Mouse (Mus musculus) forebrain, embryonic 10.5 days (tissue): ENCODE measurements at regions not wholly inside any gene's neighbourhood (a gene's known extent, or its start where the extent isn't known, plus 50 kb on each side); places are given as distances from the start of the nearest gene placed in this dataset.
A peak's percentile ranks its signal among the peaks of the same experiment; 100 is the strongest.

Experiments used
- DNase-seq: peaks from one replicate; pipeline ENCODE4 v3.0.0-alpha.2; 2017; ENCODE audit warnings: low spot score; ENCODE audit errors: extremely low spot score
- H3K27ac ChIP-seq: fragments of 300-500 bp; sonication (generic); 2 replicates; pipeline ENCODE4 v1.5.1; 2016; ENCODE audit warnings: mild to moderate bottlenecking
- H3K27me3 ChIP-seq: fragments of 300-500 bp; sonication (generic); 2 replicates; pipeline ENCODE4 v1.6.1; 2016; ENCODE audit warnings: mild to moderate bottlenecking; ENCODE audit not compliant: poor library complexity, severe bottlenecking
- H3K36me3 ChIP-seq: fragments of 300-500 bp; sonication (generic); replicated peaks from 2 replicates; pipeline ENCODE4 v1.6.1; 2016; ENCODE audit warnings: mild to moderate bottlenecking, moderate library complexity
- H3K4me1 ChIP-seq: fragments of 300-500 bp; sonication (generic); 2 replicates; pipeline ENCODE4 v1.6.1; 2016
- H3K4me3 ChIP-seq: fragments of 300-500 bp; sonication (generic); 2 replicates; pipeline ENCODE4 v1.5.1; 2016; ENCODE audit warnings: mild to moderate bottlenecking, moderate library complexity
- H3K9me3 ChIP-seq: fragments of 300-500 bp; sonication (generic); 2 replicates; pipeline ENCODE4 v1.6.1; 2016; ENCODE audit warnings: mild to moderate bottlenecking, moderate library complexity
- whole genome bisulfite sequencing: fragments of 180-500 bp; shearing (Covaris S2); methylation state at CpG from one replicate; pipeline ENCODE4 v1.1.7; 2016; 5-methylcytosine and 5-hydroxymethylcytosine counted together

DNA sequence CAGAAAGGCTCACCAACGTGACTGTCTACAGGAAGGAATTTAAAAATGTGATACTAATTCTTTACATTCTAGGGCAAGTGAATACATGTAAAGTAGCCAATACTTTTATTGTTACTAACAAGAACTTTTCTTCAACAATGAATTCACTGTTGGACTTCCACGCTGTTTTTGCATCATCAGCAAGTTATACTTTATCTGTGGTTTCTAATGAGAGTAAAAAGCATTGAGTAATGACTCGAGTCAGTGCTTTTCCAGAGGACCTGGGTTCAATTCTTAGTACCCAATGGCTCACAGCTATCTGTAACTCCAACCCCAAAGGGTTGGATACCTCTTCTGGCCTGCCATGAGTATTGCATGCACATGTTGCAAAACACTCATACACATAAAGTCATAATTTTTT is 270.3 kb upstream of the Tmem161b start:
- Histone ChIP-seq H3K27me3 (no peaks in the 10 kb centered on the region), H3K27ac (no peak overlapping the region), H3K4me1 (peaks cover 8% of the 10 kb centered on the region), H3K4me3 (no peak overlapping the region), H3K9me3 (no peaks in the 10 kb centered on the region), H3K36me3 (no peaks in the 10 kb centered on the region)
- DNase-seq, result no peak
- WGBS, result 90% methylated on average over 3 of the region's 3 CpGs

GRCm38 (mm10) chr13:83952353-83952752 is 269.7 kb upstream of the Tmem161b start:
- H3K27me3 ChIP-seq, result no peaks in the 10 kb centered on the region
- H3K27ac ChIP-seq, result no peak overlapping the region
- no peak for DNase-seq
- no peaks in the 10 kb centered on the region for H3K36me3 ChIP-seq
- H3K9me3 ChIP-seq, result no peaks in the 10 kb centered on the region
- peaks cover 4% of the 10 kb centered on the region; the same call in 1 of the 2 replicates for H3K4me1 ChIP-seq
- no peak overlapping the region for H3K4me3 ChIP-seq
- WGBS, result 85% methylated on average over 4 of the region's 4 CpGs

DNA sequence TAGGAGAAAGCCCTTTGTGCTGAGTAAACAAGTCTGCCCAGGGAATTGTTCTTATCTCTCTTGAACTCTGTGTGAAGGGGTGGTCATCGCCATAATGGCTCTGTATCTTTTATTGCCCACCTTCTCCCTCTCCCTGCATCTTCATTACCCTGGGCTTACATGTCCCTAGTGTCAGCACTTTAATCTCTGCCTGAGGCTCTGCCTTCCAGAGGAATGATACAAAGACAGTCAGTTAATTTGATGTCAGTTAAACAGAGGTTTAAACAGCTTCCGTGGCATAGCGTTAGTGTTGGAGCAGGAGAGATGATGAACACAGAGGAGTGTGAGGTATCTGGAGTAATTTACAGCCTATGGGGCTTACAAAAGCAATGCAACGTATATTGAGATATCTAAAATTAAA is 269.2 kb upstream of the Tmem161b start:
- Histone ChIP-seq H3K4me3 (no peak overlapping the region), H3K9me3 (no peaks in the 10 kb centered on the region), H3K36me3 (no peaks in the 10 kb centered on the region), H3K27me3 (no peaks in the 10 kb centered on the region), H3K27ac (0 out of 2 replicates have a peak overlapping the region, but pooled peaks have one; percentile 12), H3K4me1 (peaks cover 4% of the 10 kb centered on the region; the same call in 1 of the 2 replicates)
- no peak for DNase-seq
- 69% methylated on average over 4 of the region's 4 CpGs for WGBS

GRCm38 (mm10) chr13:83955701-83956100 is 266.4 kb upstream of the Tmem161b start:
- H3K4me1 ChIP-seq, result peaks cover 4% of the 10 kb centered on the region; the same call in 1 of the 2 replicates
- H3K27me3 ChIP-seq, result no peaks in the 10 kb centered on the region
- no peak overlapping the region for H3K4me3 ChIP-seq
- no peaks in the 10 kb centered on the region for H3K36me3 ChIP-seq
- WGBS, result 85% methylated on average over 5 of the region's 5 CpGs
- peaks cover 12% of the 10 kb centered on the region for H3K9me3 ChIP-seq
- H3K27ac ChIP-seq, result no peak overlapping the region
- no peak for DNase-seq

DNA sequence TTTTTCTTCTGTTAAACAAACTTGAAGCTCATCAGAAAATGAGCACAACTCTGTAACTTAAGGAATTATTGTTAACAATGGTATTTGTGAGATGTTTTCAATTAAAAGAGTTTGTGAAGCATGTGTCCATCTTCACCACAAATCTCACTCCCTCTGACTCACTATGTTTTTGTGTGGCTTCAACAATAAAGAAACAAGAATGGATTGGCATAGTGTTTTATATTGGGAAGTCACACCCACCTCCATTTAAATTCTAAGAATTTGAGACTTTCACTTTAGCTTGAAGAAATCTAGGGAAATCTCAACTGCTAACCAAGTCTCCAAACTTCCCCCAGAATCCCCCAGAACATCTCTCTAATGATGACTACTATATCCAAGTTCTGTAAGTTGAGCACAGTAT is 243.6 kb upstream of the Tmem161b start:
- DNase-seq, result no peak
- H3K27me3 ChIP-seq, result no peaks in the 10 kb centered on the region
- H3K36me3 ChIP-seq, result no peaks in the 10 kb centered on the region
- no peak overlapping the region for H3K27ac ChIP-seq
- no peak overlapping the region for H3K4me3 ChIP-seq
- H3K9me3 ChIP-seq, result no peaks in the 10 kb centered on the region
- H3K4me1 ChIP-seq, result peaks cover 9% of the 10 kb centered on the region

- Histone ChIP-seq H3K4me1 (peaks cover 14% of the 10 kb centered on the region), H3K27me3 (no peaks in the 10 kb centered on the region), H3K4me3 (no peak overlapping the region), H3K9me3 (no peaks in the 10 kb centered on the region), H3K27ac (no peak overlapping the region), H3K36me3 (no peaks in the 10 kb centered on the region)
- DNase-seq, result no peak
Observed at GRCm38 (mm10) chr13:83979535-83979934, 242.6 kb upstream of the Tmem161b start.

- peaks cover 31% of the 10 kb centered on the region for H3K4me1 ChIP-seq
- H3K27ac ChIP-seq, result peak overlapping the region; percentile 62; the same call in 1 of the 2 replicates
- H3K36me3 ChIP-seq, result no peaks in the 10 kb centered on the region
- no peak overlapping the region for H3K4me3 ChIP-seq
- DNase-seq, result no peak
- no peaks in the 10 kb centered on the region for H3K9me3 ChIP-seq
- 85% methylated on average over 10 of the region's 10 CpGs for WGBS
- no peaks in the 10 kb centered on the region for H3K27me3 ChIP-seq
Observed at GRCm38 (mm10) chr13:83984651-83985331, 237.3 kb upstream of the Tmem161b start.

GRCm38 (mm10) chr13:83987746-83988423 is 234.2 kb upstream of the Tmem161b start:
- peaks cover 28% of the 10 kb centered on the region for H3K4me1 ChIP-seq
- H3K36me3 ChIP-seq, result no peaks in the 10 kb centered on the region
- DNase-seq, result no peak
- H3K4me3 ChIP-seq, result no peak overlapping the region
- no peaks in the 10 kb centered on the region for H3K27me3 ChIP-seq
- no peaks in the 10 kb centered on the region for H3K9me3 ChIP-seq
- 84% methylated on average over 11 of the region's 11 CpGs for WGBS
- H3K27ac ChIP-seq, result peak overlapping the region; percentile 40; the same call in 1 of the 2 replicates

GRCm38 (mm10) chr13:83988517-83988916 is 233.6 kb upstream of the Tmem161b start:
- Histone ChIP-seq H3K9me3 (no peaks in the 10 kb centered on the region), H3K4me1 (peaks cover 28% of the 10 kb centered on the region), H3K27ac (peak overlapping the region; percentile 40; the same call in 1 of the 2 replicates)

GRCm38 (mm10) chr13:83997599-83998369 is 224.3 kb upstream of the Tmem161b start:
- DNase-seq, result no peak
- WGBS, result 58% methylated on average over 12 of the region's 12 CpGs
- peak overlapping the region; percentile 75 for H3K27ac ChIP-seq

More at GRCm38 (mm10) chr13:83988517-83988916, 233.6 kb upstream of the Tmem161b start:
- H3K36me3 ChIP-seq, result no peaks in the 10 kb centered on the region
- DNase-seq, result no peak
- no peak overlapping the region for H3K4me3 ChIP-seq
- H3K27me3 ChIP-seq, result no peaks in the 10 kb centered on the region
- WGBS, result 75% methylated on average over 4 of the region's 4 CpGs

DNA sequence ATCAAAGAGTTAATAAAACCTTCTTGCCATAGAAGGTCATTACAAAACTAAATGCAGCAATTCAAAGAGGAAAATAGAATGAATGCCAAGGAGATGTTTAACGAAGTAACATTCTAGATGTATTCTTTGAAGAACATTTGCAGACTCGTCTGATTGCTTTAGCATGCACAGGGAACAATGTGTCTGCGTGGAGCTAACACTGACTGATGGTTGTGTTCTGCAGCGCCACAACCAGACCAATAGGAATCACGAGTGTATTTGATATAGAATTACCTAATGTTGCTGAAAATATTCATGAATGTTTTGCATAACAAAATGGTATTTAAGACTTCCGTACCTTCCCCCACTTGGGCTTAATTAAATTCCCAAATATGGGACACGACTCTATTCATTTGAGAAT is 200.3 kb upstream of the Tmem161b start:
- Histone ChIP-seq H3K36me3 (no peaks in the 10 kb centered on the region), H3K4me3 (no peak overlapping the region), H3K27me3 (no peaks in the 10 kb centered on the region), H3K27ac (0 out of 2 replicates have a peak overlapping the region, but pooled peaks have one; percentile 44), H3K4me1 (peaks cover 26% of the 10 kb centered on the region), H3K9me3 (no peaks in the 10 kb centered on the region)
- 68% methylated on average over 7 of the region's 7 CpGs for WGBS
- no peak for DNase-seq

More at GRCm38 (mm10) chr13:83997599-83998369, 224.3 kb upstream of the Tmem161b start:
- Histone ChIP-seq H3K9me3 (no peaks in the 10 kb centered on the region), H3K4me3 (no peak overlapping the region), H3K36me3 (no peaks in the 10 kb centered on the region), H3K27me3 (no peaks in the 10 kb centered on the region), H3K4me1 (peaks cover 10% of the 10 kb centered on the region)

GRCm38 (mm10) chr13:84023021-84023420 is 199.1 kb upstream of the Tmem161b start:
- Histone ChIP-seq H3K27ac (no peak overlapping the region), H3K4me3 (no peak overlapping the region), H3K36me3 (no peaks in the 10 kb centered on the region), H3K9me3 (no peaks in the 10 kb centered on the region), H3K27me3 (no peaks in the 10 kb centered on the region), H3K4me1 (peaks cover 26% of the 10 kb centered on the region)
- 94% methylated on average over 1 of the region's 1 CpGs for WGBS
- no peak for DNase-seq
